Mouse (Mus musculus) thymus, postnatal 14 days (tissue): ENCODE measurements around the gene Olfr339.
"Not testable (repeated sequence)": the region's sequence is repeated elsewhere in the genome, so short reads cannot be mapped to it uniquely, and the experiment has no call there.

Experiments used
- DNase-seq: peaks from one replicate; pipeline ENCODE4 v3.0.0; 2021

The Olfr339 gene

GRCm38 (mm10) chr2:36418647-36419046 lies at the start of gene Olfr339:
Gene Olfr339, plus strand, starts transcription at chr2:36418947.
- DNase-seq = no peak

GRCm38 (mm10) chr2:36373219-36373618 lies 45.5 kb upstream of the Olfr339 start, which contains the start of gene Olfr338:
Gene Olfr338, plus strand, starts transcription at chr2:36373519.
- DNase-seq = no peak

GRCm38 (mm10) chr2:36415174-36415573 lies 3.6 kb upstream of the Olfr339 start:
- not testable (repeated sequence) for DNase-seq

GRCm38 (mm10) chr2:36415591-36415990 lies 3.2 kb upstream of the Olfr339 start:
- not testable (repeated sequence) for DNase-seq

GRCm38 (mm10) chr2:36452287-36452686 lies 33.5 kb downstream of the Olfr339 start, which contains the start of gene Olfr340:
Gene Olfr340, plus strand, starts transcription at chr2:36452587.
- DNase-seq = no peak

- DNase-seq = no peak
Observed at GRCm38 (mm10) chr2:36473634-36474033, 54.9 kb downstream of the Olfr339 start.
